Mouse (Mus musculus): ENCODE data around the gene 4930432M17Rik. TPM values are rescaled to one million over a fixed set of nuclear protein-coding genes. Genes with fewer than 3 reads are reported as not detected.
A peak's percentile ranks its signal among the peaks of the same experiment; 100 is the strongest.

4930432M17Rik gene
- polyA plus RNA-seq, 1 experiment from 2014 or later: not detected

- H3K4me3 ChIP-seq (replicated peaks): no peak overlapping the region
- no peaks in the 10 kb centered on the region for H3K27me3 ChIP-seq
- H3K9me3 ChIP-seq (replicated peaks): no peaks in the 10 kb centered on the region
- ATAC-seq (ENCODE audit: insufficient read depth): no peak
- H3K4me2 ChIP-seq: no peak overlapping the region
- 59% methylated on average over 8 of the region's 8 CpGs for WGBS (ENCODE audit: insufficient replicate concordance)
- H3K27ac ChIP-seq (replicated peaks): no peak overlapping the region
- H3K9ac ChIP-seq: no peak overlapping the region
- no peaks in the 10 kb centered on the region for H3K36me3 ChIP-seq (replicated peaks)
- 0 out of 2 replicates have a peak, but pooled peaks cover 7% of the 10 kb centered on the region for H3K4me1 ChIP-seq (replicated peaks)
Observed at GRCm38 (mm10) chr3:121643236-121643635, 27.3 kb upstream of the 4930432M17Rik start.

- Histone ChIP-seq H3K9me3 (replicated peaks) (no peaks in the 10 kb centered on the region), H3K36me3 (replicated peaks) (no peaks in the 10 kb centered on the region), H3K4me1 (replicated peaks) (0 out of 2 replicates have a peak, but pooled peaks cover 12% of the 10 kb centered on the region), H3K9ac (no peak overlapping the region), H3K4me3 (replicated peaks) (no peak overlapping the region), H3K27ac (replicated peaks) (no peak overlapping the region), H3K4me2 (no peak overlapping the region), H3K27me3 (no peaks in the 10 kb centered on the region)
- no peak for ATAC-seq (ENCODE audit: insufficient read depth)
- WGBS (ENCODE audit: insufficient replicate concordance): 75% methylated on average over 7 of the region's 7 CpGs
Observed at GRCm38 (mm10) chr3:121645447-121645846, 25.1 kb upstream of the 4930432M17Rik start.

- peak; percentile 42; the same call in 1 of the 2 replicates for ATAC-seq (ENCODE audit: insufficient read depth)
- H3K36me3 ChIP-seq (replicated peaks): no peaks in the 10 kb centered on the region
- H3K27ac ChIP-seq (replicated peaks): no peak overlapping the region
- 0 out of 2 replicates have a peak, but pooled peaks cover 12% of the 10 kb centered on the region for H3K4me1 ChIP-seq (replicated peaks)
- H3K4me2 ChIP-seq: peak overlapping the region; percentile 4; the same call in 1 of the 2 replicates
- 41% methylated on average over 9 of the region's 9 CpGs for WGBS (ENCODE audit: insufficient replicate concordance)
- no peak overlapping the region for H3K9ac ChIP-seq
- H3K27me3 ChIP-seq: no peaks in the 10 kb centered on the region
- H3K4me3 ChIP-seq (replicated peaks): no peak overlapping the region
- no peaks in the 10 kb centered on the region for H3K9me3 ChIP-seq (replicated peaks)
Observed at GRCm38 (mm10) chr3:121646364-121647048, 24.1 kb upstream of the 4930432M17Rik start.

- Histone ChIP-seq H3K4me2 (no peak overlapping the region), H3K27ac (replicated peaks) (no peak overlapping the region), H3K9me3 (replicated peaks) (no peaks in the 10 kb centered on the region), H3K27me3 (no peaks in the 10 kb centered on the region), H3K4me1 (replicated peaks) (0 out of 2 replicates have a peak, but pooled peaks cover 12% of the 10 kb centered on the region), H3K4me3 (replicated peaks) (no peak overlapping the region), H3K9ac (no peak overlapping the region), H3K36me3 (replicated peaks) (no peaks in the 10 kb centered on the region)
- no peak for ATAC-seq (ENCODE audit: insufficient read depth)
- 71% methylated on average over 8 of the region's 8 CpGs for WGBS (ENCODE audit: insufficient replicate concordance)
Observed at GRCm38 (mm10) chr3:121648238-121648778, 22.3 kb upstream of the 4930432M17Rik start.

GRCm38 (mm10) chr3:121650052-121650671 is 20.4 kb upstream of the 4930432M17Rik start:
- ATAC-seq (ENCODE audit: insufficient read depth): no peak
- H3K9ac ChIP-seq: no peak overlapping the region
- H3K9me3 ChIP-seq (replicated peaks): no peaks in the 10 kb centered on the region
- 49% methylated on average over 10 of the region's 10 CpGs for WGBS (ENCODE audit: insufficient replicate concordance)
- no peak overlapping the region for H3K27ac ChIP-seq (replicated peaks)
- no peaks in the 10 kb centered on the region for H3K27me3 ChIP-seq
- H3K4me3 ChIP-seq (replicated peaks): no peak overlapping the region
- H3K4me2 ChIP-seq: no peak overlapping the region
- no peaks in the 10 kb centered on the region for H3K36me3 ChIP-seq (replicated peaks)
- 0 out of 2 replicates have a peak, but pooled peaks cover 12% of the 10 kb centered on the region for H3K4me1 ChIP-seq (replicated peaks)

- no peak for ATAC-seq (ENCODE audit: insufficient read depth)
- Histone ChIP-seq H3K36me3 (replicated peaks) (no peaks in the 10 kb centered on the region), H3K9me3 (replicated peaks) (no peaks in the 10 kb centered on the region), H3K27ac (replicated peaks) (no peak overlapping the region), H3K9ac (no peak overlapping the region), H3K4me1 (replicated peaks) (0 out of 2 replicates have a peak, but pooled peaks cover 10% of the 10 kb centered on the region), H3K27me3 (no peaks in the 10 kb centered on the region), H3K4me2 (no peak overlapping the region), H3K4me3 (replicated peaks) (no peak overlapping the region)
- 25% methylated on average over 3 of the region's 3 CpGs for WGBS (ENCODE audit: insufficient replicate concordance)
Observed at GRCm38 (mm10) chr3:121651710-121652109, 18.9 kb upstream of the 4930432M17Rik start.

- no peak overlapping the region for H3K27ac ChIP-seq (replicated peaks)
- no peaks in the 10 kb centered on the region for H3K27me3 ChIP-seq
- no peaks in the 10 kb centered on the region for H3K9me3 ChIP-seq (replicated peaks)
- WGBS (ENCODE audit: insufficient replicate concordance): 72% methylated on average over 1 of the region's 1 CpGs
- H3K9ac ChIP-seq: no peak overlapping the region
- ATAC-seq (ENCODE audit: insufficient read depth): no peak
- H3K36me3 ChIP-seq (replicated peaks): no peaks in the 10 kb centered on the region
- H3K4me1 ChIP-seq (replicated peaks): 0 out of 2 replicates have a peak, but pooled peaks cover 5% of the 10 kb centered on the region
- H3K4me3 ChIP-seq (replicated peaks): no peak overlapping the region
- H3K4me2 ChIP-seq: no peak overlapping the region
Observed at GRCm38 (mm10) chr3:121652186-121652585, 18.4 kb upstream of the 4930432M17Rik start.

GRCm38 (mm10) chr3:121656922-121657321 is 13.6 kb upstream of the 4930432M17Rik start:
- Histone ChIP-seq H3K4me1 (replicated peaks) (no peaks in the 10 kb centered on the region), H3K9ac (no peak overlapping the region), H3K36me3 (replicated peaks) (no peaks in the 10 kb centered on the region), H3K9me3 (replicated peaks) (no peaks in the 10 kb centered on the region), H3K27me3 (no peaks in the 10 kb centered on the region), H3K27ac (replicated peaks) (no peak overlapping the region), H3K4me2 (no peak overlapping the region), H3K4me3 (replicated peaks) (no peak overlapping the region)
- 85% methylated on average over 4 of the region's 4 CpGs for WGBS (ENCODE audit: insufficient replicate concordance)
- no peak for ATAC-seq (ENCODE audit: insufficient read depth)

GRCm38 (mm10) chr3:121662705-121663469 is 7.7 kb upstream of the 4930432M17Rik start:
- Histone ChIP-seq H3K36me3 (replicated peaks) (no peaks in the 10 kb centered on the region), H3K27ac (replicated peaks) (no peak overlapping the region), H3K9ac (no peak overlapping the region), H3K4me1 (replicated peaks) (no peaks in the 10 kb centered on the region), H3K4me2 (no peak overlapping the region), H3K27me3 (no peaks in the 10 kb centered on the region), H3K4me3 (replicated peaks) (no peak overlapping the region), H3K9me3 (replicated peaks) (no peaks in the 10 kb centered on the region)
- ATAC-seq (ENCODE audit: insufficient read depth): no peak
- 69% methylated on average over 4 of the region's 4 CpGs for WGBS (ENCODE audit: insufficient replicate concordance)

GRCm38 (mm10) chr3:121663470-121663847 is 7.1 kb upstream of the 4930432M17Rik start:
- no peaks in the 10 kb centered on the region for H3K27me3 ChIP-seq
- H3K9me3 ChIP-seq (replicated peaks): no peaks in the 10 kb centered on the region
- H3K4me3 ChIP-seq (replicated peaks): no peak overlapping the region
- H3K27ac ChIP-seq (replicated peaks): no peak overlapping the region
- 69% methylated on average over 9 of the region's 9 CpGs for WGBS (ENCODE audit: insufficient replicate concordance)
- no peak overlapping the region for H3K4me2 ChIP-seq
- no peaks in the 10 kb centered on the region for H3K4me1 ChIP-seq (replicated peaks)
- H3K36me3 ChIP-seq (replicated peaks): no peaks in the 10 kb centered on the region
- no peak for ATAC-seq (ENCODE audit: insufficient read depth)
- no peak overlapping the region for H3K9ac ChIP-seq
